Mouse (Mus musculus) C2C12 (cell line): ENCODE results near the gene Rasgef1b.

ENCODE experiments used
- CEBPB ChIP-seq: IDR thresholded peaks from one replicate; pipeline ENCODE4 v1.6.1; 2011; ENCODE audit warnings: low read depth, mild to moderate bottlenecking, control low read depth, moderate library complexity
- CTCF ChIP-seq: IDR thresholded peaks from one replicate; pipeline ENCODE4 v1.5.1; 2011; ENCODE audit not compliant: control insufficient read depth, insufficient read depth, insufficient read length
- FOSL1 ChIP-seq: IDR thresholded peaks from one replicate; pipeline ENCODE4 v1.8.0; 2011; ENCODE audit warnings: mild to moderate bottlenecking, low read length; ENCODE audit not compliant: poor library complexity, insufficient read depth, severe bottlenecking
- MAX ChIP-seq: IDR thresholded peaks from one replicate; pipeline ENCODE4 v1.6.1; 2011; ENCODE audit warnings: mild to moderate bottlenecking, control low read depth
- MYOD1 ChIP-seq: IDR thresholded peaks from one replicate; pipeline ENCODE4 v1.6.1; 2011; ENCODE audit warnings: low read depth; ENCODE audit not compliant: control insufficient read depth, insufficient read length
- MYOG ChIP-seq: IDR thresholded peaks from one replicate; pipeline ENCODE4 v1.6.1; 2011; ENCODE audit not compliant: control insufficient read depth, insufficient read length; ENCODE audit errors: extremely low read depth
- USF1 ChIP-seq: IDR thresholded peaks from one replicate; pipeline ENCODE4 v1.6.1; 2011; ENCODE audit warnings: low read depth, mild to moderate bottlenecking, control low read depth, moderate library complexity

DNA sequence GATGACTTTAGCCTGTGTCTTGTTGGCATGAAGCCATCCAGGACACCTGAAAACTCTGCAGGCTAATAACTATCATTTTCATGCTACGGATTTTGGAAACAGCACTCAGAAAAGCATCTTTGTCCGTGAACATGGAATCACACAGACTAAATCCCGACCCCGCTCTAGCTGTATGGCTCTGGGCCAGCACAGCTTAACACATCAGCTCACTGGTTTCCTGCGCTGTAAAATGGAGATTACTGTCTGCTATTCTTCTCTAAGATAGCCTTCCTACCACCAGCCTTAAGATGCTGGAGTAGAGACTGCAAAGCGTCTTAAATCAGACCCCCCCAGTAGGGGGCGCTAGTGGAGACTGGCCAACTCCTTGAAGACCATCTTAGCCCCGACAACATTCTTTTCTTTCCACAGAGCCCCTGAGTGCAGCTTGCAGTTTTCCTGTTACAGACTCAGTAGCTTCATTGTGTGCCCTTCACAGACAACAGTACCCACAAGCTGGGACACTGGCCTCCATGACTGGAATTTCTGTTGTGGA lies 94.8 kb downstream of the Rasgef1b start:
- TF ChIP-seq USF1 (no peak), CTCF (no peak), MAX (no peak), MYOD1 (no peak), MYOG (no peak), FOSL1 (no peak), CEBPB (no peak)
